Mouse (Mus musculus): ENCODE measurements around the gene Myh6. TPM values are rescaled to one million over a fixed set of nuclear protein-coding genes. Genes with fewer than 3 reads are reported as not detected.
A peak's percentile ranks its signal among the peaks of the same experiment; 100 is the strongest.

Myh6 gene
- polyA plus RNA-seq, 1 experiment from 2014 or later, result 0.46 TPM

DNA sequence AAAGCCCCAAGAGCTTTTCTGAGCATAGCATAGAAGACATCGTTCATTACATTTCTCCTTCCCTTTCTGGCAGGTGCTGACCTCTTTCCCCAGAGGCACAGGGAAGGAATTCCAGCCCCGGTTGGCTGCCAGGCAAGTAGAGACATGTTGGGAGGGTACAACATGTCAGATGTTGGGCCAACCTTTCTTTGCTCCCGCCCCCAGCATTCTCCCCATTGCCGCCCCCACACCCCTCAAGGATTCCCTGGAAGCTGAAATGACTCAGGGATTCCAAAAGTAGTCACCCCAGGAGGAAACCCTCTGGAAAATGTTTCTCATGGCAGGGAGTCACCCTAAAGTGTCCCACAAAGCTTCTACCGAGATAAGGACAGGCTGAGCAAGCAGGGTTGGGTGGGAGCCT lies 36.9 kb downstream of the Myh6 start:
- Histone ChIP-seq H3K4me1 (ENCODE audit: control insufficient read depth, insufficient read depth, low read length) (peaks cover 31% of the 10 kb centered on the region), H3K36me3 (ENCODE audit: control insufficient read depth, insufficient read depth, low read length) (no peaks in the 10 kb centered on the region), H3K4me2 (ENCODE audit: low read depth, low read length) (no peak overlapping the region), H3K27me3 (replicated peaks; ENCODE audit: control insufficient read depth, insufficient read depth, low read length) (no peaks in the 10 kb centered on the region; the same call in 1 of the 2 replicates), H3K9ac (ENCODE audit: low read depth, low read length) (no peak overlapping the region), H3K27ac (ENCODE audit: low read length) (no peak overlapping the region), H3K4me3 (ENCODE audit: low read length) (no peak overlapping the region), H3K9me3 (ENCODE audit: control insufficient read depth, low read length) (no peaks in the 10 kb centered on the region)
- WGBS, result 65% methylated on average over 5 of the region's 5 CpGs
- ATAC-seq, result no peak

DNA sequence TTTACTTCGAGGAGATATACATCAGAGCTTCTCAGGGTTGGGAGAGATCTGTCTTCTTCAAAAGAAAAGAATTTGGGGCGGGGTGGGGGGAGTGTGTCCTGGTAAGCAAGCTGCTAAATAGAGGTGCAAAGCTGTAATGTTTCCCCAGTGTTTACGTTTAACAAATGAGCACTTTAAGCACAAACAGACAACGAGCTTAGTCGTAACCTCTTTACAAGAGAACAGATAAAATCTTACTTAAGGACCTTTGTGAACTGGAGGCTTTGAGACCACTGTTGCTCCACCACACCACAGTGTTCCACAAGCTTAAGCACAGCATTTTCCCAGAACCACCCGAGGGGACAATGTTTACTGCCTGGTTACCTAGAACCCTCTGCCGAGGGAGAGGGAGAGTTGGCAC lies 39.4 kb downstream of the Myh6 start:
- Histone ChIP-seq H3K36me3 (ENCODE audit: control insufficient read depth, insufficient read depth, low read length) (no peaks in the 10 kb centered on the region), H3K9ac (ENCODE audit: low read depth, low read length) (peak overlapping the region; percentile 89), H3K4me1 (ENCODE audit: control insufficient read depth, insufficient read depth, low read length) (peaks cover 30% of the 10 kb centered on the region), H3K9me3 (ENCODE audit: control insufficient read depth, low read length) (no peaks in the 10 kb centered on the region), H3K27ac (ENCODE audit: low read length) (peak overlapping the region; percentile 99), H3K4me2 (ENCODE audit: low read depth, low read length) (peak overlapping the region; percentile 93), H3K27me3 (replicated peaks; ENCODE audit: control insufficient read depth, insufficient read depth, low read length) (no peaks in the 10 kb centered on the region; the same call in 1 of the 2 replicates), H3K4me3 (ENCODE audit: low read length) (peak overlapping the region; percentile 63)
- 0 out of 2 replicates have a peak, but pooled peaks have one; percentile 0 for ATAC-seq
- WGBS, result 21% methylated on average over 7 of the region's 7 CpGs

DNA sequence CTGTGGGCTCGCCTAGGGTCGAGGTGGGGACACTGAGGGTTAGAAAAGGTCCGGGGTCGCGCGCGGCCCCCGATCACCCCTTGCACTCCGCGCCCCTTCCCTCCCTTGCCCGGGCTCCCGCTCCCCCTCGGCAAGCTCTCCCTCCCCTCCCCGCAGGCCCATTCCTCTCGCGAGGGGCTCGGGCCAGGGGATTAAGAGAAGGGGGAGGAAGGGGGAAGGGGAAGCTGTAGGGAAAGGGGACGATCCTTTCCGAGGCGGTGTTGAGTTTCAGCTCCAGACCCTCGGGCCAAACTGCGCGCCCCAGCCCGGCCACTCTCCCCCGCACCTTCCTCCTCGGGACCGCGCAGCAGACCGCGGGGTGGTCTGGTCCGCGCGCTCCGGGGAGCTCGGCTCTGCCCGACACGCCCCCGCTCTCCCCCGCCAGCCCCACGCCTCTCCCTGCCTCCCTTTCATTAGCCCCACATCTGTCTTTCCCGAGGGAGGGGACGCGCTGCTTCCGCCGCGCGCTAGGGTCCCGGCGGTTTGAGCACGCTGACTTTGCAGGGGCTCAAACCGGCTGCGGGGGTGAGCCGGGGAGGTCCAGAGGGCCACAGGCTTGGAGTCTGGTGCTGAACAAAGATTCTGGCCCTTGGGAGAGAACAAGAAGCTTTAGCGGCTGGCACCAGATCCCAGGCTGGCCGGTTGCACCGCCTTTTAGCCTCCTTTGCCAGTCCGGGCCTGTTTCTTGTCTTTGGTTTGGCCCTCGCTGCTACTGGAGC lies 40.1 kb downstream of the Myh6 start:
- ATAC-seq, result peak; percentile 77
- H3K27me3 ChIP-seq (replicated peaks; ENCODE audit: control insufficient read depth, insufficient read depth, low read length), result no peaks in the 10 kb centered on the region; the same call in 1 of the 2 replicates
- no peaks in the 10 kb centered on the region for H3K9me3 ChIP-seq (ENCODE audit: control insufficient read depth, low read length)
- H3K27ac ChIP-seq (ENCODE audit: low read length), result peak overlapping the region; percentile 99
- WGBS, result 2% methylated on average over 53 of the region's 58 CpGs
- H3K4me3 ChIP-seq (ENCODE audit: low read length), result peak overlapping the region; percentile 63
- H3K9ac ChIP-seq (ENCODE audit: low read depth, low read length), result peak overlapping the region; percentile 89
- H3K36me3 ChIP-seq (ENCODE audit: control insufficient read depth, insufficient read depth, low read length), result no peaks in the 10 kb centered on the region
- H3K4me1 ChIP-seq (ENCODE audit: control insufficient read depth, insufficient read depth, low read length), result peaks cover 30% of the 10 kb centered on the region
- H3K4me2 ChIP-seq (ENCODE audit: low read depth, low read length), result peak overlapping the region; percentile 93

DNA sequence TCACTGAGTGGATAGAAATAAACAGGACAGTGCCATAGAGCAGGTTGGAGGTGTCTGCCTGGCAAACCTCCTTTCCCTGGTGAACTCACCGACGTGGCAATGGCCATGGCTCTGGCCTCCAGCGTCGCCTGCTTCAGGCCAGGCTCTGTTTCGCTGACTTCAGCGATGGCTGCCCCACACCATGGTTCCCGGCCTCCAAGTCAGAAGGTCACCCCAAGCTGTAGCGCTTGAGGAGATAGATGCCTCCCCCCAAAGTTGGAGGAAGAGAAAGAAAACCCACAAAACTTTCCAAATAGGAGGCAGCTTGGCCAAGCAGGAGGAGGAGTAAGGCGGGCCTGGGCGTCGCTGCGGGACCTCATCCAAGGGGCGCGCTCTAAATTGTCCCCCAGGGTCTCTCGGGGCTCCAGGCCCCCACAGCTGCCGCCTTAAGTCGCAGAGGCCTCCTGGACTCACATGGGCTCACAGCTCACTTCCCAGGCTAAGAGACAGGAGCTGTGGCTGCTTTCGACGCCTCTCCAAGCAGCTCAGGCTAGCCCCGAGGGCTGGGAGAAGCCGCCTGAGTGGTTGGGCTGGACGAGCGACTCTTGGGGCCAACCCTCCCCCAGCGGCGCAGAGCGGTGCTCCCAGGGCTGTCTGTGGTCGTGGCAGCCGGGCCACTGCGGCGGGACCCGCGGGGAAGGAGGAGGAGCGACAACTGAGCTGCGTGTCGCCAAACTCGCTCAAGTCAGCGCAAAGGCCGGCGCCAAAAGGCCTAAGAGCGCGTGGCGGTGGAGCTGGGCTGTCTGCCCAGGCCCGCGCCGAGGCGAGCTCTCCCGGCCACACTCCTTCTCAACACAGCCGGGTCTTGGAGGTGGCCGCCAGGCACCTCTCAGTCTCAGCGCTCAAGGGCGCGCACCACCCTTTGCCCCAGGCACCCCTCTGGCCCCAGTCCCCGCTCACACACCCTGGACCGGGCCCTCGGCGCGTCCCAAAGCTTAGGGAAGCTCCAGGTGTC lies 41.1 kb downstream of the Myh6 start, which contains the start of gene Efs:
Gene Efs, minus strand, starts transcription at position 778 of the 994 bp plus-strand sequence.
- Histone ChIP-seq H3K36me3 (ENCODE audit: control insufficient read depth, insufficient read depth, low read length) (no peaks in the 10 kb centered on the region; the same call in 1 of the 2 replicates), H3K9me3 (ENCODE audit: control insufficient read depth, low read length) (no peaks in the 10 kb centered on the region), H3K4me3 (ENCODE audit: low read length) (peak within 1 kb of the TSS; percentile 63), H3K27me3 (replicated peaks; ENCODE audit: control insufficient read depth, insufficient read depth, low read length) (no peaks in the 10 kb centered on the region; the same call in 1 of the 2 replicates), H3K4me1 (ENCODE audit: control insufficient read depth, insufficient read depth, low read length) (peaks cover 30% of the 10 kb centered on the region), H3K27ac (ENCODE audit: low read length) (peak within 1 kb of the TSS; percentile 99), H3K9ac (ENCODE audit: low read depth, low read length) (peak within 1 kb of the TSS; percentile 89), H3K4me2 (ENCODE audit: low read depth, low read length) (peak within 1 kb of the TSS; percentile 93)
- 5% methylated on average over 57 of the region's 57 CpGs for WGBS
- ATAC-seq, result peak; percentile 65

DNA sequence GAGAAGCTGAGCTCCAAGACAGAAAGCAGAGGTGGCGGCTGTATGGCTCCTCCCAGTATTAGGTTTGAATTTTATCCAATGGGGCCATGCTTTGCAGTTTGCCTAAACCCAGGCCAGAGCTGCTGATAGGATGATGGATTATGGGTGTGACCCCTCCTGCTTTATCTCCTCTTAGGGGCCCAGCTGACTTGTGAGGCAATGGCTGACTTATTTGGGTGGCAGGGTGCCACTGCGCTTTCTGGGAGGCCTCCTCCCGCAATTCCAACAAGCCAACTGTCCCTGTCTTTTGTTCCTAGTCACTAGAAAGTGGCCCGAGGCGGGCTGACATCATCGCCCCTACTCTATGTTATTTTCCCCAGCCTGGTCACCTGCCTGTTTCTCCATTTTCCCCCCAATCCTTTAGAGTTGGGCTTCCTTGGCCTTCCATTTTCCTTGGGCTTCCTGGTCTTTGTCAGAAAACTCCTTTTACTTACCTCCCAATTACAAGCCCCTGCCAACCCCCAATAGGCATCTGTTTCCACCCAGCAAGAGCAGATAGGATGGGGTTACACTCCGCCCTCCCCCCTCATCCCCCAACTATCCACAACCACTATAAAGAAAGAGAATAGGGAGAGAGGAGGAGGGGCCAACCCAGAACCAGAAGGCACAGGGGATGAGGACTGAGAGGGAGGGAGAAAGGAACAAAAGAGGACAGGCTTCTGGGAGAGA lies 41.9 kb downstream of the Myh6 start:
- H3K36me3 ChIP-seq (ENCODE audit: control insufficient read depth, insufficient read depth, low read length), result peaks cover 2% of the 10 kb centered on the region; the same call in 1 of the 2 replicates
- H3K4me3 ChIP-seq (ENCODE audit: low read length), result peak overlapping the region; percentile 63
- H3K27me3 ChIP-seq (replicated peaks; ENCODE audit: control insufficient read depth, insufficient read depth, low read length), result no peaks in the 10 kb centered on the region; the same call in 1 of the 2 replicates
- peak; percentile 57 for ATAC-seq
- H3K9ac ChIP-seq (ENCODE audit: low read depth, low read length), result peak overlapping the region; percentile 89
- no peaks in the 10 kb centered on the region for H3K9me3 ChIP-seq (ENCODE audit: control insufficient read depth, low read length)
- peak overlapping the region; percentile 99 for H3K27ac ChIP-seq (ENCODE audit: low read length)
- H3K4me2 ChIP-seq (ENCODE audit: low read depth, low read length), result peak overlapping the region; percentile 93
- peaks cover 24% of the 10 kb centered on the region for H3K4me1 ChIP-seq (ENCODE audit: control insufficient read depth, insufficient read depth, low read length)
- 27% methylated on average over 7 of the region's 7 CpGs for WGBS

DNA sequence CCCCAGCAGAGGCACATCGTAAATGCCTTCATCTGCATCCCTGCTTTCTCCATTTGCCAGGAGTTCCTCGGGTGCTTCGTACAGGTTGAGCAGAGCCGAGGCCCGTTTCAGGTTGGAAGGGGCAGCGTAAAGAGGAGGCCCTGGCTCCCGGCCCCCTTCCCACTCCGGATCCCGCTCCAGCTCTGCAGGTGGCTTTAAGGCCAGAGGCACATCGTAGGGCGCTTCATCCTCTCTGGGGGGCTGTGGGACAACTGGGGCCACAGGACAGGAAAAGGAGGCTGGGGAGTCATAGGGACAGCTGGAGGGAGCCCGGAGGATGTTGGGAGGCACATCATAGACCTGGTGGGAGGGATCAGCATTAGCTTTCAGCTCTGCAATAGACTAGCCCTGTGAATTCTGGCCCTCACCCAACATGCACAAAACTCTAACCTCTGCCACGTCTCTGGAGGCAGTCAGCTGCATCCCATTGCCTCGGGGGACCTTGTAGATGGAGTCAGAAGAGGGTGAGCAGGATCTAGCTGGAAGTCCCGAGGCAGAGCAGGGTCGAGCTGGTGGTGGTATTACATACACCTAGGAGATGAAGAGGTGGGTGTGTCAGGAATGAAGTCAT lies 46.5 kb downstream of the Myh6 start:
- peaks cover 5% of the 10 kb centered on the region for H3K4me1 ChIP-seq (ENCODE audit: control insufficient read depth, insufficient read depth, low read length)
- H3K4me3 ChIP-seq (ENCODE audit: low read length), result no peak overlapping the region
- ATAC-seq, result no peak
- no peak overlapping the region for H3K4me2 ChIP-seq (ENCODE audit: low read depth, low read length)
- 91% methylated on average over 16 of the region's 16 CpGs for whole genome bisulfite sequencing
- no peak overlapping the region for H3K9ac ChIP-seq (ENCODE audit: low read depth, low read length)
- H3K27ac ChIP-seq (ENCODE audit: low read length), result no peak overlapping the region
- no peaks in the 10 kb centered on the region for H3K9me3 ChIP-seq (ENCODE audit: control insufficient read depth, low read length)
- no peaks in the 10 kb centered on the region for H3K27me3 ChIP-seq (replicated peaks; ENCODE audit: control insufficient read depth, insufficient read depth, low read length)
- peaks cover 4% of the 10 kb centered on the region; the same call in 1 of the 2 replicates for H3K36me3 ChIP-seq (ENCODE audit: control insufficient read depth, insufficient read depth, low read length)

DNA sequence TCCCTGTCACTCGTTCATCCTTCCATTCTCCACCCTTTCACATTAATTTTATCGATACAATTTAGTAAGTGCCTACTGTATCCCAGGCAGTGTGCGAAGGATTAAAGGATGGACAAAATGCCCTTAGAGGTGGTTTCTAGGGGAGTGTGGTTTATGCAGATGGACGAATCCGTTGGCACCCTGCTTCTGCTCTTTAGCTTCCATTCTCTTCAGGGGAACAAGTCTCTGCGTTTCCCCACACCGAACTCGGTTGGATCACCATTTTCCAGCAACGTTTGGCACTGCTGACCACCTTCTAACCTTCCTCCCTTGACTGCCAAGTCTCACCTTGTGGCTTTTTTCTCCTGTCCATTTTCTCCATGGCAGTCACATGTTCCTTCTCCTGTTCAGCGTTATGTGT lies 53.4 kb downstream of the Myh6 start:
- H3K4me1 ChIP-seq (ENCODE audit: control insufficient read depth, insufficient read depth, low read length), result peaks cover 14% of the 10 kb centered on the region
- ATAC-seq, result peak; percentile 10; the same call in 1 of the 2 replicates
- H3K9me3 ChIP-seq (ENCODE audit: control insufficient read depth, low read length), result no peaks in the 10 kb centered on the region
- H3K4me2 ChIP-seq (ENCODE audit: low read depth, low read length), result peak overlapping the region; percentile 97
- peak overlapping the region; percentile 89 for H3K4me3 ChIP-seq (ENCODE audit: low read length)
- no peaks in the 10 kb centered on the region for H3K36me3 ChIP-seq (ENCODE audit: control insufficient read depth, insufficient read depth, low read length)
- 13% methylated on average over 10 of the region's 10 CpGs for WGBS
- H3K9ac ChIP-seq (ENCODE audit: low read depth, low read length), result peak overlapping the region; percentile 89
- peak overlapping the region; percentile 37 for H3K27ac ChIP-seq (ENCODE audit: low read length)
- H3K27me3 ChIP-seq (replicated peaks; ENCODE audit: control insufficient read depth, insufficient read depth, low read length), result peaks cover 4% of the 10 kb centered on the region; the same call in 1 of the 2 replicates

DNA sequence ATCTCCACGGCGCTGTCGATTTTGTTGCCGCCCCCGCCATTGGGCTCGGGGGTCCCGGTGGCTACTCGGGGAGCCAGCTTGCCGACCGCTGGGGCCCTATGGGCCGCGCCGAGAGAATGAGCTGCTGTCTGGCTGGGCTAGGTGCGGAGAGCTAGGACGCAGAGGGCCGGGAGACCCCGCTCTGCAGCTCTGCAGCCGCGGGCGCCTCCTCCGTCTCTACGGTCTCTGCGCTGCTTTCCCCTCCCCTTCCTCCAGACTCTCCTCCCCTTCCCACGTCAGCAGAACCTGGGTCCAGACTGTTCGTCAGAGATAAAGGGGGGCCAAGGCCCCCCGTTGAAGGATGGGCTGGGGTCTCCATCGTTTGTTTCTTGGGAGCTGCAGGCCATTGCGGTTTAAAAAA lies 53.8 kb downstream of the Myh6 start, which contains the start of gene Slc22a17:
Gene Slc22a17, minus strand, starts transcription at position 247 of the 400 bp plus-strand sequence.
- Histone ChIP-seq H3K36me3 (ENCODE audit: control insufficient read depth, insufficient read depth, low read length) (no peaks in the 10 kb centered on the region), H3K27me3 (replicated peaks; ENCODE audit: control insufficient read depth, insufficient read depth, low read length) (peaks cover 4% of the 10 kb centered on the region; the same call in 1 of the 2 replicates), H3K4me2 (ENCODE audit: low read depth, low read length) (peak within 1 kb of the TSS; percentile 97), H3K9me3 (ENCODE audit: control insufficient read depth, low read length) (no peaks in the 10 kb centered on the region), H3K9ac (ENCODE audit: low read depth, low read length) (peak within 1 kb of the TSS; percentile 89), H3K27ac (ENCODE audit: low read length) (peak within 1 kb of the TSS; percentile 80), H3K4me3 (ENCODE audit: low read length) (peak within 1 kb of the TSS; percentile 89), H3K4me1 (ENCODE audit: control insufficient read depth, insufficient read depth, low read length) (peaks cover 14% of the 10 kb centered on the region)
- ATAC-seq, result peak; percentile 92
- WGBS, result 0% methylated on average over 28 of the region's 28 CpGs
